Mouse (Mus musculus) heart, embryonic 13.5 days (tissue): ENCODE data around the gene Rhbg. TPM values are rescaled to one million over a fixed set of nuclear protein-coding genes. Genes with fewer than 3 reads are reported as not detected.

Source experiments
- ATAC-seq: fragments of 200-750 bp; cut with Nextera tagmentation; 2 replicates; pipeline ENCODE4 v1.8.0; 2017; ENCODE audit warnings: moderate TSS enrichment; ENCODE audit not compliant: insufficient number of reproducible peaks, low FRiP score, low TSS enrichment; ENCODE audit errors: extremely low read depth
- H3K27ac ChIP-seq: fragments of 300-500 bp; sonication (generic); replicated peaks from 2 replicates; pipeline ENCODE4 v1.5.1; 2015; ENCODE audit warnings: moderate library complexity, mild to moderate bottlenecking, inconsistent platforms
- H3K27me3 ChIP-seq: fragments of 300-500 bp; sonication (generic); replicated peaks from 2 replicates; pipeline ENCODE4 v1.6.1; 2015; ENCODE audit warnings: mild to moderate bottlenecking, inconsistent platforms
- H3K36me3 ChIP-seq: fragments of 300-500 bp; sonication (generic); 2 replicates; pipeline ENCODE4 v1.6.1; 2015; ENCODE audit warnings: mild to moderate bottlenecking, inconsistent platforms
- H3K4me1 ChIP-seq: fragments of 300-500 bp; sonication (generic); 2 replicates; pipeline ENCODE4 v1.6.1; 2015; ENCODE audit warnings: inconsistent platforms
- H3K4me2 ChIP-seq: fragments of 300-500 bp; sonication (generic); 2 replicates; pipeline ENCODE4 v1.6.1; 2015; ENCODE audit warnings: inconsistent platforms, mild to moderate bottlenecking, moderate library complexity
- H3K4me3 ChIP-seq: fragments of 300-500 bp; sonication (generic); 2 replicates; pipeline ENCODE4 v1.5.1; 2015; ENCODE audit warnings: moderate library complexity, mild to moderate bottlenecking, inconsistent platforms
- H3K9ac ChIP-seq: fragments of 300-500 bp; sonication (generic); 2 replicates; pipeline ENCODE4 v1.6.1; 2015; ENCODE audit warnings: inconsistent platforms, mild to moderate bottlenecking, moderate library complexity
- H3K9me3 ChIP-seq: fragments of 300-500 bp; sonication (generic); 2 replicates; pipeline ENCODE4 v1.6.1; 2016; ENCODE audit warnings: inconsistent platforms
- WGBS: fragments of 180-500 bp; shearing (Covaris S2); methylation state at CpG from one replicate; pipeline ENCODE4 v1.1.7; 2015; ENCODE audit warnings: mixed read lengths; 5-methylcytosine and 5-hydroxymethylcytosine counted together
- polyA plus RNA-seq: library from polyadenylated mRNA; unstranded; fragments of >200 nt; fragmentation: Nextera tagmentation; extraction: Ambion mirVana; gene quantifications from 2 replicates; pipeline ENCODE4 v1.2.1, GENCODE M21; 2015

Rhbg gene
- polyA plus RNA-seq, 1 experiment from 2014 or later = 0.13 TPM

GRCm38 (mm10) chr3:88256382-88256781 is 1.9 kb upstream of the Rhbg start:
- peaks cover 69% of the 10 kb centered on the region for H3K27me3 ChIP-seq
- no peak for ATAC-seq
- no peaks in the 10 kb centered on the region for H3K9me3 ChIP-seq
- no peaks in the 10 kb centered on the region for H3K36me3 ChIP-seq
- H3K27ac ChIP-seq = no peak overlapping the region
- no peak overlapping the region for H3K4me3 ChIP-seq
- H3K9ac ChIP-seq = no peak overlapping the region
- no peak overlapping the region for H3K4me2 ChIP-seq
- WGBS = 51% methylated on average over 7 of the region's 7 CpGs
- peaks cover 9% of the 10 kb centered on the region for H3K4me1 ChIP-seq

GRCm38 (mm10) chr3:88255950-88256349 is 1.4 kb upstream of the Rhbg start:
- H3K9ac ChIP-seq = no peak overlapping the region
- H3K27ac ChIP-seq = no peak overlapping the region
- no peaks in the 10 kb centered on the region for H3K9me3 ChIP-seq
- peaks cover 9% of the 10 kb centered on the region for H3K4me1 ChIP-seq
- peaks cover 73% of the 10 kb centered on the region for H3K27me3 ChIP-seq
- no peak overlapping the region for H3K4me2 ChIP-seq
- WGBS = 46% methylated on average over 6 of the region's 6 CpGs
- no peak overlapping the region for H3K4me3 ChIP-seq
- no peak for ATAC-seq
- H3K36me3 ChIP-seq = no peaks in the 10 kb centered on the region

GRCm38 (mm10) chr3:88252739-88253138 is 1.8 kb downstream of the Rhbg start:
- H3K9ac ChIP-seq = no peak overlapping the region
- peaks cover 9% of the 10 kb centered on the region for H3K4me1 ChIP-seq
- no peak overlapping the region for H3K27ac ChIP-seq
- H3K27me3 ChIP-seq = peaks cover 86% of the 10 kb centered on the region
- WGBS = 68% methylated on average over 6 of the region's 6 CpGs
- no peak for ATAC-seq
- no peaks in the 10 kb centered on the region for H3K36me3 ChIP-seq
- no peaks in the 10 kb centered on the region for H3K9me3 ChIP-seq
- no peak overlapping the region for H3K4me2 ChIP-seq
- no peak overlapping the region for H3K4me3 ChIP-seq

GRCm38 (mm10) chr3:88248406-88248805 is 6.1 kb downstream of the Rhbg start:
- ATAC-seq = no peak
- no peak overlapping the region for H3K27ac ChIP-seq
- 83% methylated on average over 11 of the region's 11 CpGs for WGBS
- H3K9ac ChIP-seq = no peak overlapping the region
- H3K4me3 ChIP-seq = no peak overlapping the region
- H3K4me1 ChIP-seq = no peaks in the 10 kb centered on the region
- H3K36me3 ChIP-seq = no peaks in the 10 kb centered on the region
- H3K4me2 ChIP-seq = no peak overlapping the region
- H3K9me3 ChIP-seq = no peaks in the 10 kb centered on the region
- H3K27me3 ChIP-seq = peaks cover 86% of the 10 kb centered on the region

GRCm38 (mm10) chr3:88247666-88248065 is 6.8 kb downstream of the Rhbg start:
- Histone ChIP-seq H3K4me1 (no peaks in the 10 kb centered on the region), H3K4me3 (no peak overlapping the region), H3K9ac (no peak overlapping the region), H3K9me3 (no peaks in the 10 kb centered on the region), H3K4me2 (no peak overlapping the region), H3K27ac (no peak overlapping the region), H3K36me3 (no peaks in the 10 kb centered on the region), H3K27me3 (peaks cover 86% of the 10 kb centered on the region)
- WGBS = 57% methylated on average over 9 of the region's 9 CpGs
- ATAC-seq = peak; percentile 26; the same call in 1 of the 2 replicates

- H3K36me3 ChIP-seq = no peaks in the 10 kb centered on the region
- H3K4me1 ChIP-seq = peaks cover 4% of the 10 kb centered on the region; the same call in 1 of the 2 replicates
- H3K9me3 ChIP-seq = no peaks in the 10 kb centered on the region
- H3K27me3 ChIP-seq = peaks cover 88% of the 10 kb centered on the region
- 19% methylated on average over 13 of the region's 13 CpGs for WGBS
- H3K27ac ChIP-seq = no peak overlapping the region
- H3K4me3 ChIP-seq = no peak overlapping the region
- no peak for ATAC-seq
- no peak overlapping the region for H3K4me2 ChIP-seq
- H3K9ac ChIP-seq = no peak overlapping the region
Observed at GRCm38 (mm10) chr3:88245811-88246210, 8.7 kb downstream of the Rhbg start.

GRCm38 (mm10) chr3:88244071-88244470 is 10.4 kb downstream of the Rhbg start:
- 4% methylated on average over 2 of the region's 2 CpGs for whole genome bisulfite sequencing
- Histone ChIP-seq H3K36me3 (no peaks in the 10 kb centered on the region), H3K27ac (no peak overlapping the region), H3K27me3 (peaks cover 99% of the 10 kb centered on the region), H3K4me3 (no peak overlapping the region), H3K9me3 (no peaks in the 10 kb centered on the region), H3K4me2 (no peak overlapping the region), H3K4me1 (peaks cover 5% of the 10 kb centered on the region; the same call in 1 of the 2 replicates), H3K9ac (no peak overlapping the region)
- no peak for ATAC-seq

- no peak overlapping the region for H3K27ac ChIP-seq
- H3K4me3 ChIP-seq = no peak overlapping the region
- H3K27me3 ChIP-seq = peaks cover 100% of the 10 kb centered on the region
- 0 out of 2 replicates have a peak, but pooled peaks have one; percentile 35 for ATAC-seq
- WGBS = 2% methylated on average over 13 of the region's 13 CpGs
- H3K9ac ChIP-seq = no peak overlapping the region
- H3K4me2 ChIP-seq = no peak overlapping the region
- no peaks in the 10 kb centered on the region for H3K9me3 ChIP-seq
- peaks cover 5% of the 10 kb centered on the region; the same call in 1 of the 2 replicates for H3K4me1 ChIP-seq
- H3K36me3 ChIP-seq = no peaks in the 10 kb centered on the region
Observed at GRCm38 (mm10) chr3:88242531-88242930, 12.0 kb downstream of the Rhbg start.

GRCm38 (mm10) chr3:88241045-88241786 is 13.3 kb downstream of the Rhbg start:
- 2% methylated on average over 48 of the region's 48 CpGs for WGBS
- H3K4me1 ChIP-seq = peaks cover 5% of the 10 kb centered on the region; the same call in 1 of the 2 replicates
- peak overlapping the region; percentile 48 for H3K4me2 ChIP-seq
- no peaks in the 10 kb centered on the region for H3K36me3 ChIP-seq
- H3K9ac ChIP-seq = peak overlapping the region; percentile 54; the same call in 1 of the 2 replicates
- ATAC-seq = no peak
- no peak overlapping the region for H3K27ac ChIP-seq
- peaks cover 100% of the 10 kb centered on the region for H3K27me3 ChIP-seq
- H3K9me3 ChIP-seq = no peaks in the 10 kb centered on the region
- peak overlapping the region; percentile 31 for H3K4me3 ChIP-seq

- WGBS = 49% methylated on average over 4 of the region's 4 CpGs
- no peaks in the 10 kb centered on the region for H3K9me3 ChIP-seq
- ATAC-seq = no peak
- peaks cover 100% of the 10 kb centered on the region for H3K27me3 ChIP-seq
- H3K4me3 ChIP-seq = no peak overlapping the region
- no peak overlapping the region for H3K4me2 ChIP-seq
- peaks cover 5% of the 10 kb centered on the region; the same call in 1 of the 2 replicates for H3K4me1 ChIP-seq
- H3K36me3 ChIP-seq = no peaks in the 10 kb centered on the region
- H3K27ac ChIP-seq = no peak overlapping the region
- no peak overlapping the region for H3K9ac ChIP-seq
Observed at GRCm38 (mm10) chr3:88239446-88239845, 15.1 kb downstream of the Rhbg start.

- no peak overlapping the region for H3K27ac ChIP-seq
- H3K4me3 ChIP-seq = no peak overlapping the region
- H3K4me1 ChIP-seq = peaks cover 5% of the 10 kb centered on the region; the same call in 1 of the 2 replicates
- 39% methylated on average over 8 of the region's 8 CpGs for WGBS
- no peaks in the 10 kb centered on the region for H3K9me3 ChIP-seq
- ATAC-seq = no peak
- H3K36me3 ChIP-seq = no peaks in the 10 kb centered on the region
- H3K4me2 ChIP-seq = no peak overlapping the region
- peaks cover 100% of the 10 kb centered on the region for H3K27me3 ChIP-seq
- no peak overlapping the region for H3K9ac ChIP-seq
Observed at GRCm38 (mm10) chr3:88238866-88239391, 15.6 kb downstream of the Rhbg start.
